Mouse (Mus musculus) MEL (cell line): Measurements from ENCODE around the gene Ksr1. TPM values are rescaled to one million over a fixed set of nuclear protein-coding genes. Genes with fewer than 3 reads are reported as not detected.

Experiments
- DNase-seq: peaks from one replicate; pipeline ENCODE4 v3.0.0; 2011; ENCODE audit warnings: low read depth, low spot score
- H3K27ac ChIP-seq: 2 replicates; pipeline ENCODE4 v1.5.1; 2012; ENCODE audit warnings: low read depth, mild to moderate bottlenecking, control low read depth, low read length, moderate library complexity; ENCODE audit not compliant: control insufficient read depth
- H3K27me3 ChIP-seq, 2 experiments: fragments of 150-350 bp in 1 of 2; sonication (generic) in 1 of 2; 2 replicates each; pipeline ENCODE4 v1.6.1; 2012; ENCODE audit warnings: low read length in 2 of 2, mild to moderate bottlenecking in 2 of 2, improper control_type of control experiment in 1 of 2, moderate library complexity in 1 of 2; ENCODE audit not compliant: insufficient read depth in 2 of 2, control insufficient read depth in 1 of 2
- H3K36me3 ChIP-seq, 2 experiments: 2 replicates each; pipeline ENCODE4 v1.6.1; 2012 to 2014; ENCODE audit warnings: low read length in 2 of 2, improper control_type of control experiment in 1 of 2, inconsistent platforms in 1 of 2, mild to moderate bottlenecking in 1 of 2; ENCODE audit not compliant: insufficient read depth in 2 of 2, control insufficient read depth in 1 of 2
- H3K4me1 ChIP-seq, 2 experiments: fragments of 150-350 bp in 1 of 2; sonication (generic) in 1 of 2; 2 replicates each; pipeline ENCODE4 v1.6.1; 2012; ENCODE audit warnings: low read length in 2 of 2, improper control_type of control experiment in 1 of 2, mild to moderate bottlenecking in 1 of 2; ENCODE audit not compliant: insufficient read depth in 2 of 2, control insufficient read depth in 1 of 2
- H3K4me3 ChIP-seq, 2 experiments: fragments of 150-350 bp in 1 of 2; sonication (generic) in 1 of 2; 2 replicates each; pipeline ENCODE4 v1.5.1; 2012; ENCODE audit warnings: low read depth in 2 of 2, low read length in 2 of 2, mild to moderate bottlenecking in 2 of 2, moderate library complexity in 2 of 2, control low read depth in 1 of 2, improper control_type of control experiment in 1 of 2; ENCODE audit not compliant: control insufficient read depth in 1 of 2, insufficient read depth in 1 of 2
- H3K79me2 ChIP-seq: 2 replicates; pipeline ENCODE4 v1.6.1; 2012; ENCODE audit warnings: mild to moderate bottlenecking, low read length, moderate library complexity; ENCODE audit not compliant: control insufficient read depth, poor library complexity, insufficient read depth
- H3K9ac ChIP-seq: 2 replicates; pipeline ENCODE4 v1.6.1; 2012; ENCODE audit warnings: low read depth, mild to moderate bottlenecking, control low read depth, low read length, moderate library complexity; ENCODE audit not compliant: control insufficient read depth, poor library complexity, severe bottlenecking
- H3K9me3 ChIP-seq: fragments of 150-350 bp; sonication (generic); replicated peaks from 2 replicates; pipeline ENCODE4 v1.6.1; 2012; ENCODE audit warnings: mild to moderate bottlenecking, low read length, improper control_type of control experiment, moderate library complexity; ENCODE audit not compliant: insufficient read depth
- GABPA ChIP-seq: IDR thresholded peaks from 2 replicates; pipeline ENCODE4 v1.6.1; 2012; ENCODE audit warnings: low read depth, mild to moderate bottlenecking, inconsistent platforms, low read length, improper control_type of control experiment, moderate library complexity
- JUND ChIP-seq: IDR thresholded peaks from 2 replicates; pipeline ENCODE4 v1.6.1; 2011; ENCODE audit warnings: low read depth, mild to moderate bottlenecking, improper control_type of control experiment, low read length
- MAX ChIP-seq: IDR thresholded peaks from 2 replicates; pipeline ENCODE4 v1.6.1; 2011; ENCODE audit warnings: low read length, improper control_type of control experiment
- MXI1 ChIP-seq: IDR thresholded peaks from 2 replicates; pipeline ENCODE4 v1.6.1; 2011; ENCODE audit warnings: mild to moderate bottlenecking, low read depth, low read length, improper control_type of control experiment
- MYC ChIP-seq: IDR thresholded peaks from 2 replicates; pipeline ENCODE4 v1.6.1; 2011; ENCODE audit warnings: low read depth, mild to moderate bottlenecking, low read length, improper control_type of control experiment, moderate library complexity
- NRF1 ChIP-seq: IDR thresholded peaks from 2 replicates; pipeline ENCODE4 v1.6.1; 2014; ENCODE audit warnings: low read depth, mild to moderate bottlenecking, inconsistent platforms, low read length, improper control_type of control experiment, moderate library complexity; ENCODE audit not compliant: poor library complexity, insufficient read depth, severe bottlenecking
- POLR2AphosphoS5 ChIP-seq: IDR thresholded peaks from 2 replicates; pipeline ENCODE4 v1.6.1; 2012; ENCODE audit warnings: low read depth, borderline replicate concordance, mild to moderate bottlenecking, inconsistent platforms, low read length, moderate library complexity, mixed read lengths
- SIN3A ChIP-seq: IDR thresholded peaks from 2 replicates; pipeline ENCODE4 v1.6.1; 2012; ENCODE audit warnings: low read length, improper control_type of control experiment, inconsistent platforms
- USF2 ChIP-seq, 2 experiments: IDR thresholded peaks; 2 replicates each; pipeline ENCODE4 v1.6.1; 2011 to 2012; ENCODE audit warnings: improper control_type of control experiment in 2 of 2, low read length in 2 of 2, borderline replicate concordance in 1 of 2, inconsistent platforms in 1 of 2, low read depth in 1 of 2, mild to moderate bottlenecking in 1 of 2; ENCODE audit not compliant: insufficient read depth in 1 of 2
- ZMIZ1 ChIP-seq: IDR thresholded peaks from 2 replicates; pipeline ENCODE4 v1.6.1; 2012; ENCODE audit warnings: low read depth, mild to moderate bottlenecking, inconsistent platforms, low read length, improper control_type of control experiment, moderate library complexity
- polyA plus RNA-seq, 2 experiments: library from polyadenylated mRNA; stranded (reverse) in 1 of 2; unstranded in 1 of 2; fragments of >175 nt in 1 of 2; fragments of >200 nt in 1 of 2; gene quantifications; 2 replicates each; pipeline versions ENCODE4 v1.2.1 to v1.2.4; 2012; ENCODE audit warnings: low replicate concordance in 2 of 2, low read depth in 1 of 2; ENCODE audit not compliant: insufficient read length in 2 of 2, insufficient read depth in 1 of 2, missing spikeins in 1 of 2
- total RNA-seq: library from RNA; depleted of rRNA; stranded (reverse); fragments of 300-350 nt; gene quantifications from 2 replicates; pipeline ENCODE4 v1.2.3, GENCODE M21; 2012

Gene Ksr1
- total and polyA plus RNA-seq, 3 experiments = 9.7 to 18.4 TPM; not detected in 1

- Histone ChIP-seq H3K9me3 (no peaks in the 10 kb centered on the region), H3K4me1 (peaks cover 0 to 16% of the 10 kb centered on the region in 2 experiments; a peak in 3 of 4 replicates), H3K27me3 (no peaks in the 10 kb centered on the region), H3K4me3 (no peak overlapping the region), H3K36me3 (peaks cover 0 to 11% of the 10 kb centered on the region in 2 experiments; a peak in 2 of 4 replicates), H3K79me2 (no peaks in the 10 kb centered on the region), H3K9ac (no peak overlapping the region), H3K27ac (no peak overlapping the region)
- DNase-seq = no peak
- TF ChIP-seq MYC (no peak), JUND (no peak), MAX (no peak), MXI1 (no peak), GABPA (no peak), NRF1 (no peak), ZMIZ1 (no peak)
These were observed 112.6 kb downstream of the Ksr1 start for GRCm38 (mm10) chr11:79033636-79034035.

- no peak for DNase-seq
- Histone ChIP-seq H3K4me3 (no peak overlapping the region), H3K79me2 (no peaks in the 10 kb centered on the region), H3K9me3 (no peaks in the 10 kb centered on the region), H3K36me3 (peaks cover 0 to 11% of the 10 kb centered on the region in 2 experiments; a peak in 2 of 4 replicates), H3K4me1 (peaks cover 0 to 16% of the 10 kb centered on the region in 2 experiments; a peak in 3 of 4 replicates), H3K9ac (no peak overlapping the region), H3K27ac (no peak overlapping the region), H3K27me3 (no peaks in the 10 kb centered on the region)
- TF ChIP-seq USF2 (IDR thresholded peaks at IDR 0.05; ENCODE audit: borderline replicate concordance in 1 of 2, insufficient read depth in 1 of 2, low read depth in 1 of 2, low read length in 2 of 2) (no peak), MYC (no peak), SIN3A (no peak), POLR2AphosphoS5 (no peak)
These were observed 113.2 kb downstream of the Ksr1 start for GRCm38 (mm10) chr11:79033021-79033420.

GRCm38 (mm10) chr11:79031452-79031746, 114.8 kb downstream of the Ksr1 start:
- Histone ChIP-seq H3K4me3 (no peak overlapping the region), H3K9me3 (no peaks in the 10 kb centered on the region), H3K79me2 (no peaks in the 10 kb centered on the region), H3K9ac (no peak overlapping the region), H3K36me3 (peaks cover 0 to 11% of the 10 kb centered on the region in 2 experiments; a peak in 2 of 4 replicates), H3K27ac (no peak overlapping the region), H3K4me1 (peaks cover 0 to 16% of the 10 kb centered on the region in 2 experiments; a peak in 3 of 4 replicates), H3K27me3 (no peaks in the 10 kb centered on the region)
- peak; percentile 23 for DNase-seq
- TF ChIP-seq MYC (no peak), MAX (no peak)
